Mouse (Mus musculus) MEL (cell line): ENCODE data around the gene Nisch. TPM values are rescaled to one million over a fixed set of nuclear protein-coding genes. Genes with fewer than 3 reads are reported as not detected.

Experiments
- DNase-seq: peaks from one replicate; pipeline ENCODE4 v3.0.0; 2011; ENCODE audit warnings: low read depth, low spot score
- H3K27ac ChIP-seq: 2 replicates; pipeline ENCODE4 v1.5.1; 2012; ENCODE audit warnings: low read depth, mild to moderate bottlenecking, control low read depth, low read length, moderate library complexity; ENCODE audit not compliant: control insufficient read depth
- H3K27me3 ChIP-seq, 2 experiments: fragments of 150-350 bp in 1 of 2; sonication (generic) in 1 of 2; 2 replicates each; pipeline ENCODE4 v1.6.1; 2012; ENCODE audit warnings: low read length in 2 of 2, mild to moderate bottlenecking in 2 of 2, improper control_type of control experiment in 1 of 2, moderate library complexity in 1 of 2; ENCODE audit not compliant: insufficient read depth in 2 of 2, control insufficient read depth in 1 of 2
- H3K36me3 ChIP-seq, 2 experiments: 2 replicates each; pipeline ENCODE4 v1.6.1; 2012 to 2014; ENCODE audit warnings: low read length in 2 of 2, improper control_type of control experiment in 1 of 2, inconsistent platforms in 1 of 2, mild to moderate bottlenecking in 1 of 2; ENCODE audit not compliant: insufficient read depth in 2 of 2, control insufficient read depth in 1 of 2
- H3K4me1 ChIP-seq, 2 experiments: fragments of 150-350 bp in 1 of 2; sonication (generic) in 1 of 2; 2 replicates each; pipeline ENCODE4 v1.6.1; 2012; ENCODE audit warnings: low read length in 2 of 2, improper control_type of control experiment in 1 of 2, mild to moderate bottlenecking in 1 of 2; ENCODE audit not compliant: insufficient read depth in 2 of 2, control insufficient read depth in 1 of 2
- H3K4me3 ChIP-seq, 2 experiments: fragments of 150-350 bp in 1 of 2; sonication (generic) in 1 of 2; 2 replicates each; pipeline ENCODE4 v1.5.1; 2012; ENCODE audit warnings: low read depth in 2 of 2, low read length in 2 of 2, mild to moderate bottlenecking in 2 of 2, moderate library complexity in 2 of 2, control low read depth in 1 of 2, improper control_type of control experiment in 1 of 2; ENCODE audit not compliant: control insufficient read depth in 1 of 2, insufficient read depth in 1 of 2
- H3K79me2 ChIP-seq: 2 replicates; pipeline ENCODE4 v1.6.1; 2012; ENCODE audit warnings: mild to moderate bottlenecking, low read length, moderate library complexity; ENCODE audit not compliant: control insufficient read depth, poor library complexity, insufficient read depth
- H3K9ac ChIP-seq: 2 replicates; pipeline ENCODE4 v1.6.1; 2012; ENCODE audit warnings: low read depth, mild to moderate bottlenecking, control low read depth, low read length, moderate library complexity; ENCODE audit not compliant: control insufficient read depth, poor library complexity, severe bottlenecking
- H3K9me3 ChIP-seq: fragments of 150-350 bp; sonication (generic); replicated peaks from 2 replicates; pipeline ENCODE4 v1.6.1; 2012; ENCODE audit warnings: mild to moderate bottlenecking, low read length, improper control_type of control experiment, moderate library complexity; ENCODE audit not compliant: insufficient read depth
- BHLHE40 ChIP-seq: IDR thresholded peaks from 2 replicates; pipeline ENCODE4 v1.6.1; 2012; ENCODE audit warnings: low read depth, mild to moderate bottlenecking, inconsistent platforms, low read length, improper control_type of control experiment, borderline replicate concordance
- CHD1 ChIP-seq: IDR thresholded peaks from 2 replicates; pipeline ENCODE4 v1.6.1; 2012; ENCODE audit warnings: low read depth, mild to moderate bottlenecking, inconsistent platforms, low read length, improper control_type of control experiment
- CHD2 ChIP-seq: IDR thresholded peaks from 2 replicates; pipeline ENCODE4 v1.6.1; 2011; ENCODE audit warnings: low read length, improper control_type of control experiment
- ELF1 ChIP-seq: IDR thresholded peaks from 2 replicates; pipeline ENCODE4 v1.6.1; 2014; ENCODE audit warnings: low read depth, mild to moderate bottlenecking, inconsistent platforms, low read length, improper control_type of control experiment, moderate library complexity
- EP300 ChIP-seq, 2 experiments: IDR thresholded peaks; 2 replicates each; pipeline ENCODE4 v1.6.1; 2011; ENCODE audit warnings: improper control_type of control experiment in 2 of 2, low read length in 2 of 2, low read depth in 1 of 2, mild to moderate bottlenecking in 1 of 2
- ETS1 ChIP-seq: IDR thresholded peaks from 2 replicates; pipeline ENCODE4 v1.6.1; 2012; ENCODE audit warnings: low read depth, mild to moderate bottlenecking, inconsistent platforms, low read length, improper control_type of control experiment, moderate library complexity
- GATA1 ChIP-seq: IDR thresholded peaks from 2 replicates; pipeline ENCODE4 v1.6.1; 2011; ENCODE audit warnings: low read depth, low read length, improper control_type of control experiment
- JUND ChIP-seq: IDR thresholded peaks from 2 replicates; pipeline ENCODE4 v1.6.1; 2011; ENCODE audit warnings: low read depth, mild to moderate bottlenecking, improper control_type of control experiment, low read length
- MAFK ChIP-seq: IDR thresholded peaks from 2 replicates; pipeline ENCODE4 v1.6.1; 2011; ENCODE audit warnings: low read depth, mild to moderate bottlenecking, low read length, improper control_type of control experiment, borderline replicate concordance
- MAX ChIP-seq: IDR thresholded peaks from 2 replicates; pipeline ENCODE4 v1.6.1; 2011; ENCODE audit warnings: low read length, improper control_type of control experiment
- MAZ ChIP-seq: IDR thresholded peaks from 2 replicates; pipeline ENCODE4 v1.6.1; 2012; ENCODE audit warnings: low read depth, mild to moderate bottlenecking, inconsistent platforms, low read length, improper control_type of control experiment
- MEF2A ChIP-seq: IDR thresholded peaks from 2 replicates; pipeline ENCODE4 v1.6.1; 2014; ENCODE audit warnings: low read depth, mild to moderate bottlenecking, inconsistent platforms, low read length, improper control_type of control experiment; ENCODE audit not compliant: poor library complexity, insufficient replicate concordance, severe bottlenecking; ENCODE audit errors: extremely low read depth
- MXI1 ChIP-seq: IDR thresholded peaks from 2 replicates; pipeline ENCODE4 v1.6.1; 2011; ENCODE audit warnings: mild to moderate bottlenecking, low read depth, low read length, improper control_type of control experiment
- MYC ChIP-seq: IDR thresholded peaks from 2 replicates; pipeline ENCODE4 v1.6.1; 2011; ENCODE audit warnings: low read depth, mild to moderate bottlenecking, low read length, improper control_type of control experiment, moderate library complexity
- POLR2AphosphoS2 ChIP-seq: IDR thresholded peaks from 2 replicates; pipeline ENCODE4 v1.6.1; 2011; ENCODE audit warnings: low read length, improper control_type of control experiment
- RCOR1 ChIP-seq: IDR thresholded peaks from 2 replicates; pipeline ENCODE4 v1.6.1; 2012; ENCODE audit warnings: low read depth, mild to moderate bottlenecking, inconsistent platforms, low read length, improper control_type of control experiment
- SIN3A ChIP-seq: IDR thresholded peaks from 2 replicates; pipeline ENCODE4 v1.6.1; 2012; ENCODE audit warnings: low read length, improper control_type of control experiment, inconsistent platforms
- SMC3 ChIP-seq: IDR thresholded peaks from 2 replicates; pipeline ENCODE4 v1.6.1; 2011; ENCODE audit warnings: low read depth, low read length, improper control_type of control experiment
- TAL1 ChIP-seq: IDR thresholded peaks from 2 replicates; pipeline ENCODE4 v1.6.1; 2012; ENCODE audit warnings: mild to moderate bottlenecking, inconsistent platforms, low read length, moderate library complexity, mixed read lengths
- TBP ChIP-seq: IDR thresholded peaks from 2 replicates; pipeline ENCODE4 v1.8.0; 2011; ENCODE audit warnings: low read depth, low read length, improper control_type of control experiment
- TCF12 ChIP-seq: IDR thresholded peaks from 2 replicates; pipeline ENCODE4 v1.6.1; 2014; ENCODE audit warnings: low read depth, mild to moderate bottlenecking, inconsistent platforms, low read length, improper control_type of control experiment, moderate library complexity
- UBTF ChIP-seq: IDR thresholded peaks from 2 replicates; pipeline ENCODE4 v1.6.1; 2012; ENCODE audit warnings: low read depth, mild to moderate bottlenecking, inconsistent platforms, low read length, improper control_type of control experiment, moderate library complexity, borderline replicate concordance; ENCODE audit not compliant: insufficient read depth
- USF1 ChIP-seq: IDR thresholded peaks from 2 replicates; pipeline ENCODE4 v1.6.1; 2014; ENCODE audit warnings: low read depth, mild to moderate bottlenecking, inconsistent platforms, low read length, improper control_type of control experiment, moderate library complexity
- USF2 ChIP-seq, 2 experiments: IDR thresholded peaks; 2 replicates each; pipeline ENCODE4 v1.6.1; 2011 to 2012; ENCODE audit warnings: improper control_type of control experiment in 2 of 2, low read length in 2 of 2, borderline replicate concordance in 1 of 2, inconsistent platforms in 1 of 2, low read depth in 1 of 2, mild to moderate bottlenecking in 1 of 2; ENCODE audit not compliant: insufficient read depth in 1 of 2
- ZNF384 ChIP-seq: IDR thresholded peaks from 2 replicates; pipeline ENCODE4 v1.6.1; 2012; ENCODE audit warnings: low read depth, mild to moderate bottlenecking, inconsistent platforms, low read length, improper control_type of control experiment
- polyA plus RNA-seq, 2 experiments: library from polyadenylated mRNA; stranded (reverse) in 1 of 2; unstranded in 1 of 2; fragments of >175 nt in 1 of 2; fragments of >200 nt in 1 of 2; gene quantifications; 2 replicates each; pipeline versions ENCODE4 v1.2.1 to v1.2.4; 2012; ENCODE audit warnings: low replicate concordance in 2 of 2, low read depth in 1 of 2; ENCODE audit not compliant: insufficient read length in 2 of 2, insufficient read depth in 1 of 2, missing spikeins in 1 of 2
- total RNA-seq: library from RNA; depleted of rRNA; stranded (reverse); fragments of 300-350 nt; gene quantifications from 2 replicates; pipeline ENCODE4 v1.2.3, GENCODE M21; 2012

The Nisch gene
- total and polyA plus RNA-seq, 3 experiments = 53.0 to 154 TPM; not detected in 1

- Histone ChIP-seq H3K4me3 (peak overlapping the region; percentile 76 to 90), H3K4me1 (peaks cover 3 to 42% of the 10 kb centered on the region in 2 experiments), H3K27ac (peak overlapping the region; percentile 74), H3K9me3 (no peaks in the 10 kb centered on the region), H3K36me3 (peaks cover 4 to 10% of the 10 kb centered on the region in 2 experiments), H3K27me3 (no peaks in the 10 kb centered on the region), H3K79me2 (peaks cover 29% of the 10 kb centered on the region), H3K9ac (peak overlapping the region; percentile 90)
- TF ChIP-seq USF1 (peak; percentile 84), MYC (peak; percentile 94), MXI1 (peak; percentile 97), CHD1 (no peak), JUND (no peak), USF2 (IDR thresholded peaks at IDR 0.05; ENCODE audit: borderline replicate concordance in 1 of 2, insufficient read depth in 1 of 2, low read depth in 1 of 2, low read length in 2 of 2) (0 out of 4 replicates have a peak, but pooled peaks of 1 of the 2 experiments have one; percentile 43), ZNF384 (0 out of 2 replicates have a peak, but pooled peaks have one; percentile 14), CHD2 (no peak), POLR2AphosphoS2 (0 out of 2 replicates have a peak, but pooled peaks have one; percentile 4), BHLHE40 (peak; percentile 96), EP300 (IDR thresholded peaks at IDR 0.05; ENCODE audit: low read depth in 1 of 2, low read length in 2 of 2) (0 out of 4 replicates have a peak, but pooled peaks of 1 of the 2 experiments have one; percentile 15), ETS1 (0 out of 2 replicates have a peak, but pooled peaks have one; percentile 18), TCF12 (0 out of 2 replicates have a peak, but pooled peaks have one; percentile 10), ELF1 (peak; percentile 77), MAX (peak; percentile 90), SIN3A (peak; percentile 93), MAFK (no peak)
- peak; percentile 83 for DNase-seq
Measured at GRCm38 (mm10) chr14:31128101-31128825, 88.5 kb downstream of the Nisch start.

- H3K9ac ChIP-seq = 0 out of 2 replicates have a peak overlapping the region, but pooled peaks have one; percentile 34
- peaks cover 3 to 31% of the 10 kb centered on the region in 2 experiments for H3K4me1 ChIP-seq
- H3K4me3 ChIP-seq = 0 out of 4 replicates have a peak overlapping the region, but pooled peaks of 1 of the 2 experiments have one; percentile 8
- peaks cover 27% of the 10 kb centered on the region for H3K79me2 ChIP-seq
- H3K27ac ChIP-seq = no peak overlapping the region
- no peak for DNase-seq
- peaks cover 4 to 6% of the 10 kb centered on the region in 2 experiments for H3K36me3 ChIP-seq
- H3K27me3 ChIP-seq = no peaks in the 10 kb centered on the region
- H3K9me3 ChIP-seq = no peaks in the 10 kb centered on the region
- no peak for TF ChIP-seq RCOR1
- TF ChIP-seq MEF2A = no peak
- no peak for TF ChIP-seq UBTF
- TF ChIP-seq ETS1 = no peak
- no peak for TF ChIP-seq TAL1
- TF ChIP-seq CHD2 = no peak
- TF ChIP-seq MAX = no peak
- no peak for TF ChIP-seq TBP
- no peak for TF ChIP-seq USF1
- no peak for TF ChIP-seq GATA1
- TF ChIP-seq MAZ = no peak
- no peak for TF ChIP-seq SMC3
- no peak for TF ChIP-seq JUND
- no peak for TF ChIP-seq ELF1
Measured at GRCm38 (mm10) chr14:31126826-31127225, 89.9 kb downstream of the Nisch start.
